Mouse (Mus musculus) liver, embryonic 15.5 days (tissue): ENCODE results near the gene Hspb11. TPM values are rescaled to one million over a fixed set of nuclear protein-coding genes. Genes with fewer than 3 reads are reported as not detected.

Experiments used
- ATAC-seq: fragments of 200-750 bp; cut with Nextera tagmentation; 2 replicates; pipeline ENCODE4 v1.8.0; 2017; ENCODE audit warnings: moderate number of reproducible peaks, mild to moderate bottlenecking, moderate library complexity; ENCODE audit not compliant: insufficient read depth
- H3K27ac ChIP-seq: fragments of 300-500 bp; sonication (generic); replicated peaks from 2 replicates; pipeline ENCODE4 v1.5.1; 2015; ENCODE audit warnings: mild to moderate bottlenecking, inconsistent platforms
- H3K27me3 ChIP-seq: fragments of 300-500 bp; sonication (generic); 2 replicates; pipeline ENCODE4 v1.6.1; 2015; ENCODE audit warnings: mild to moderate bottlenecking, inconsistent platforms
- H3K36me3 ChIP-seq: fragments of 300-500 bp; sonication (generic); replicated peaks from 2 replicates; pipeline ENCODE4 v1.6.1; 2015; ENCODE audit warnings: moderate library complexity, mild to moderate bottlenecking, inconsistent platforms
- H3K4me1 ChIP-seq: fragments of 300-500 bp; sonication (generic); replicated peaks from 2 replicates; pipeline ENCODE4 v1.6.1; 2015; ENCODE audit warnings: inconsistent platforms
- H3K4me2 ChIP-seq: fragments of 300-500 bp; sonication (generic); 2 replicates; pipeline ENCODE4 v1.6.1; 2015; ENCODE audit warnings: moderate library complexity, mild to moderate bottlenecking, inconsistent platforms
- H3K4me3 ChIP-seq: fragments of 300-500 bp; sonication (generic); replicated peaks from 2 replicates; pipeline ENCODE4 v1.5.1; 2015; ENCODE audit warnings: mild to moderate bottlenecking, inconsistent platforms
- H3K9ac ChIP-seq: fragments of 300-500 bp; sonication (generic); 2 replicates; pipeline ENCODE4 v1.6.1; 2015; ENCODE audit warnings: moderate library complexity, mild to moderate bottlenecking, inconsistent platforms
- H3K9me3 ChIP-seq: fragments of 300-500 bp; sonication (generic); replicated peaks from 2 replicates; pipeline ENCODE4 v1.6.1; 2016; ENCODE audit warnings: inconsistent platforms
- WGBS: fragments of 180-500 bp; shearing (Covaris S2); methylation state at CpG from one replicate; pipeline ENCODE4 v1.1.7; 2015; ENCODE audit warnings: mixed read lengths; ENCODE audit not compliant: insufficient replicate concordance; 5-methylcytosine and 5-hydroxymethylcytosine counted together
- polyA plus RNA-seq: library from polyadenylated mRNA; unstranded; fragments of >200 nt; fragmentation: Nextera tagmentation; extraction: Ambion mirVana; gene quantifications from 2 replicates; pipeline ENCODE4 v1.2.1, GENCODE M21; 2015

Gene Hspb11
- 5.8 and 6.9 TPM in 2 replicates for polyA plus RNA-seq

GRCm38 (mm10) chr4:107253125-107254091 is at the start of gene Hspb11, which contains the start of gene Lrrc42:
Hspb11 (plus strand) TSS chr4:107253593.
Lrrc42 (minus strand) TSS chr4:107253532.
- peak; percentile 94 for ATAC-seq
- H3K9ac ChIP-seq, result peak within 1 kb of the TSS; percentile 82
- H3K36me3 ChIP-seq, result no peaks in the 10 kb centered on the region
- 0 out of 2 replicates have a peak, but pooled peaks cover 2% of the 10 kb centered on the region for H3K27me3 ChIP-seq
- H3K4me3 ChIP-seq, result peak within 1 kb of the TSS; percentile 84
- peaks cover 46% of the 10 kb centered on the region for H3K4me1 ChIP-seq
- H3K9me3 ChIP-seq, result no peaks in the 10 kb centered on the region
- H3K4me2 ChIP-seq, result peak within 1 kb of the TSS; percentile 97
- under 1% methylated on average over 100 of the region's 101 CpGs for WGBS
- peak within 1 kb of the TSS; percentile 82 for H3K27ac ChIP-seq

- peaks cover 47% of the 10 kb centered on the region for H3K36me3 ChIP-seq
- H3K9me3 ChIP-seq, result no peaks in the 10 kb centered on the region
- H3K9ac ChIP-seq, result no peak overlapping the region
- no peak overlapping the region for H3K4me2 ChIP-seq
- no peak overlapping the region for H3K27ac ChIP-seq
- no peaks in the 10 kb centered on the region for H3K27me3 ChIP-seq
- ATAC-seq, result no peak
- no peak overlapping the region for H3K4me3 ChIP-seq
- peaks cover 19% of the 10 kb centered on the region for H3K4me1 ChIP-seq
- 83% methylated on average over 2 of the region's 2 CpGs for WGBS
These were observed 46.4 kb upstream of the Hspb11 start for GRCm38 (mm10) chr4:107207016-107207415.

- H3K9me3 ChIP-seq, result no peaks in the 10 kb centered on the region
- no peak within 1 kb of the TSS for H3K9ac ChIP-seq
- H3K27me3 ChIP-seq, result no peaks in the 10 kb centered on the region
- no peak within 1 kb of the TSS for H3K4me3 ChIP-seq
- H3K27ac ChIP-seq, result no peak within 1 kb of the TSS
- H3K4me2 ChIP-seq, result no peak within 1 kb of the TSS
- ATAC-seq, result no peak
- peaks cover 15% of the 10 kb centered on the region for H3K4me1 ChIP-seq
- peaks cover 29% of the 10 kb centered on the region for H3K36me3 ChIP-seq
- 80% methylated on average over 3 of the region's 3 CpGs for WGBS
These were observed 44.5 kb upstream of the Hspb11 start, which contains the start of gene Ldlrad1 for GRCm38 (mm10) chr4:107208880-107209279. Ldlrad1 (plus strand) TSS chr4:107209180.

GRCm38 (mm10) chr4:107210483-107211097 is 42.8 kb upstream of the Hspb11 start:
- Histone ChIP-seq H3K4me1 (peaks cover 13% of the 10 kb centered on the region), H3K9ac (no peak overlapping the region), H3K27ac (no peak overlapping the region), H3K4me2 (no peak overlapping the region), H3K9me3 (no peaks in the 10 kb centered on the region), H3K27me3 (no peaks in the 10 kb centered on the region), H3K36me3 (peaks cover 14% of the 10 kb centered on the region), H3K4me3 (no peak overlapping the region)
- peak; percentile 44; the same call in 1 of the 2 replicates for ATAC-seq
- WGBS, result 21% methylated on average over 5 of the region's 5 CpGs

- ATAC-seq, result no peak
- H3K4me3 ChIP-seq, result no peak overlapping the region
- no peak overlapping the region for H3K4me2 ChIP-seq
- H3K27ac ChIP-seq, result no peak overlapping the region
- H3K9ac ChIP-seq, result no peak overlapping the region
- H3K9me3 ChIP-seq, result no peaks in the 10 kb centered on the region
- 73% methylated on average over 4 of the region's 4 CpGs for WGBS
- no peaks in the 10 kb centered on the region for H3K27me3 ChIP-seq
- peaks cover 8% of the 10 kb centered on the region; the same call in 1 of the 2 replicates for H3K36me3 ChIP-seq
- H3K4me1 ChIP-seq, result peaks cover 15% of the 10 kb centered on the region
These were observed 41.9 kb upstream of the Hspb11 start for GRCm38 (mm10) chr4:107211465-107211864.

- WGBS, result 57% methylated on average over 5 of the region's 5 CpGs
These were observed 41.5 kb upstream of the Hspb11 start for GRCm38 (mm10) chr4:107211936-107212335.

GRCm38 (mm10) chr4:107213279-107214011 is 39.9 kb upstream of the Hspb11 start:
- Histone ChIP-seq H3K4me3 (no peak overlapping the region), H3K27ac (no peak overlapping the region), H3K27me3 (no peaks in the 10 kb centered on the region), H3K9me3 (no peaks in the 10 kb centered on the region), H3K36me3 (no peaks in the 10 kb centered on the region), H3K4me2 (no peak overlapping the region), H3K4me1 (peaks cover 35% of the 10 kb centered on the region), H3K9ac (no peak overlapping the region)
- ATAC-seq, result no peak
- 53% methylated on average over 12 of the region's 12 CpGs for WGBS

More at GRCm38 (mm10) chr4:107211936-107212335, 41.5 kb upstream of the Hspb11 start:
- no peak overlapping the region for H3K4me2 ChIP-seq
- ATAC-seq, result no peak
- H3K9ac ChIP-seq, result no peak overlapping the region
- H3K9me3 ChIP-seq, result no peaks in the 10 kb centered on the region
- H3K4me1 ChIP-seq, result peaks cover 20% of the 10 kb centered on the region
- H3K4me3 ChIP-seq, result no peak overlapping the region
- H3K27me3 ChIP-seq, result no peaks in the 10 kb centered on the region
- no peak overlapping the region for H3K27ac ChIP-seq
- peaks cover 3% of the 10 kb centered on the region; the same call in 1 of the 2 replicates for H3K36me3 ChIP-seq

- no peaks in the 10 kb centered on the region for H3K27me3 ChIP-seq
- peaks cover 41% of the 10 kb centered on the region for H3K4me1 ChIP-seq
- H3K9ac ChIP-seq, result peak overlapping the region; percentile 39; the same call in 1 of the 2 replicates
- peak overlapping the region; percentile 61 for H3K4me2 ChIP-seq
- H3K36me3 ChIP-seq, result no peaks in the 10 kb centered on the region
- H3K9me3 ChIP-seq, result no peaks in the 10 kb centered on the region
- ATAC-seq, result peak; percentile 99
- H3K27ac ChIP-seq, result peak overlapping the region; percentile 82
- WGBS, result 20% methylated on average over 9 of the region's 9 CpGs
- no peak overlapping the region for H3K4me3 ChIP-seq
These were observed 35.8 kb upstream of the Hspb11 start for GRCm38 (mm10) chr4:107217574-107217973.

GRCm38 (mm10) chr4:107221524-107221923 is 31.9 kb upstream of the Hspb11 start:
- WGBS, result 74% methylated on average over 5 of the region's 5 CpGs
- H3K27me3 ChIP-seq, result no peaks in the 10 kb centered on the region
- no peak overlapping the region for H3K4me2 ChIP-seq
- H3K4me3 ChIP-seq, result no peak overlapping the region
- no peaks in the 10 kb centered on the region for H3K9me3 ChIP-seq
- H3K36me3 ChIP-seq, result no peaks in the 10 kb centered on the region
- H3K9ac ChIP-seq, result no peak overlapping the region
- H3K4me1 ChIP-seq, result peaks cover 49% of the 10 kb centered on the region
- H3K27ac ChIP-seq, result no peak overlapping the region
- no peak for ATAC-seq

- WGBS, result 64% methylated on average over 11 of the region's 11 CpGs
- ATAC-seq, result peak; percentile 61; the same call in 1 of the 2 replicates
- H3K4me3 ChIP-seq, result no peak overlapping the region
These were observed 29.9 kb upstream of the Hspb11 start for GRCm38 (mm10) chr4:107223225-107224204.

More at GRCm38 (mm10) chr4:107223225-107224204, 29.9 kb upstream of the Hspb11 start:
- Histone ChIP-seq H3K36me3 (no peaks in the 10 kb centered on the region), H3K9me3 (no peaks in the 10 kb centered on the region), H3K27me3 (no peaks in the 10 kb centered on the region), H3K4me1 (peaks cover 29% of the 10 kb centered on the region), H3K4me2 (no peak overlapping the region), H3K9ac (no peak overlapping the region), H3K27ac (no peak overlapping the region)
